Mouse (Mus musculus) embryo, embryonic 9.5 days (tissue): ENCODE measurements around the gene Svop.
A peak's percentile ranks its signal among the peaks of the same experiment; 100 is the strongest.

ENCODE experiments used
- DNase-seq: peaks from one replicate; pipeline ENCODE4 v3.0.0-alpha.2; 2017; ENCODE audit errors: extremely low spot score

Gene Svop

DNA sequence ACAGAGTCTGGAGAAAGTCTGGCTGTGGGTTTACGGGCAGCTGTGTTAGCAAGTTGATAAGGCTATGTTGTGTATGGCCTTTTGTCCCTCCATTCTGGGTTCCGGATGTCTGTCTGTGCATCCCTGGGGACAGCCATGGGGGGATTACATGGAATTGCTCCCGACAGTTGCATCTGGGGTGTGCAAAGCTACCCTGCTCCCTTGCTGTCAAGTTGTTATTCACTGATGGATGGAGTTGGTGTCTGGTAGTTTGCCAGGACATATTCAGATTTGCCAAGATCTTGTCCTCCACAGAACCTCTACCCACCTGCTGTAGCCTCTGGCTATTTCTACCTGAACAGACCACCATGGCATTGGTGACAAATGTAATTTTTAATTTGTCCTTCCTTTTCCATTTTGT, 45.2 kb downstream of the Svop start:
- no peak for DNase-seq

DNA sequence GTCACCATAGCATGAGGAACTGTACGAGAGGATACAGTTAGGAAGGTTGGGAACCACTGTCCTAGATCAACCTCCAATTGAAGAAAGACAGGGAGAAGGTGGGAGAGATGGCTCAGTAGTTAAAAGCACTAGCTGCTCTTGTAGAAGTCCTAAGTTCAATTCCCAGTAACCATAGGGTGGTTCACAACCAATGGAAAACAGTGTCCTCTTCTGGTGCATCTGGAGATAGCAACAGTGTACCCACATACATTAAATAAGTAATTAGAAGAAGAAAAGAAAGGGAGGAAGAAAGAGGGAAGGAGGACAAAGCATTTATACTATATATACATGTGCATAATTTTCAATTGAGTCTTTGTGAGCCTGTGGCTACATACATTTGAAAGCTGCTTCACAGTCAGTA, 46.2 kb downstream of the Svop start:
- no peak for DNase-seq

DNA sequence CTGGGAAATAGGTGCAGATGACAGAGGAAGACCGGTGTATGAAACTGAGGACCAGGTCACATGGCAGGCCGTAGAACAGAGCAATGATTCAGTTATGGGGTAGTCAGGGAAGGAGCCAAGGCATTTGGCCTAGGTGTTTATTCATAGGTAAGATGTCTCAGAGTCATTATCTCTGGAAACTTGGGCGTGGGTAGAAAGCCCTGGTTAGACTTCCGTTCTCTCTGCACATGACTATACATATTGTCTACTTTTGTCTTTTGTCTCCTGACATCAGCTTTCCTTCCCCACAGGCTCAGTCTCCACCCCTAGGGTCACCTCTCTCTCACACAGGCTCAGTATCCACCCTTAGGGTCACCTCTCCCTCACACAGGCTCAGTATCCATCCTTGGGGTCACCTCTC, 47.6 kb downstream of the Svop start:
- DNase-seq: no peak

DNA sequence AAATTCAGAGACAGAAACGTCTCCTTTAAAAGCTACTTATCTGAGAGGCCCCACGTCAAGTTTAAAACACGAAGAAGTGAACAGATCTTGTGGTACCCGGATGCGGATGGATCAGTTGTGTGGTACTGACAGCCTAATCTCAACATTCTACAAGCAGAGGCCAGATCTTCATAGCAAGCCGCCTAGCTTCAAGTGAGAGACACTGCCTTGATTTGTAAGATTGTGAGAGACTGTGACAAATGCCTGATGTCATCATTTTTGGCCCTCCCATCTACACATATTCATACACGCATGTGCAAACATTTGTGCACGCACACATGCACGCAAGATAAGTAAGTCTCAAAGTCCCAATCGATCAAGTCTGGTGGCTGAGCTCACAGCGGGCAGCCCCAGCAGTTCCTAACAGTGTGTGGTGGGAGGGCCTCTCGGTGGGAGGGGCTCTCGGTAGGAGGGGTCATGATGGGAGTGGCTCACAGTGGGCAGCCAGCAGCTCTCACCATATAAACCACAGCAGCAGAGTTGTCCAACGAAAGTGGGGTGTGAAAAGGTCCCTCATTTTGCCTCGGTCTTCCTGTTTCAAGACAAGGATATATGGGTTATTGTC, 49.9 kb downstream of the Svop start:
- peak; percentile 63 for DNase-seq

DNA sequence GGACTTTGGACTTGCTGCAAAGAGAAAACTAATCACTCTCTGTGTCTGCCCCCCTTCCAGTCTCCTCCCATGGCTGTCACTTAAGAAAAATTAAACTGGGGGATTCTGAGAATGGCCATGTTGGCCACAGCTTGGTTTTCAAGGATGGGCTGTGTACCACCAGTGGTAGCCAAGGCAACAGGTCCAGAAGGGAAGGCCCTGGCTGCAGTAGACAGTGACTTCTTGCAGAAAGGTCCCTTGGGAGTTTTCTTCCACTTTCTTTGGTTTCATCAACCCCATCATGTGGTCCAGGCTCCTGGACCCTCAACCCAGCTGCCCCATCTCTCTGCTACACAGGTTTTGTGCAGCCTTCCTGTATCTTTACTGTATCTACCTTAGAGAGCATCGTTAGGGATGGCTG, 50.5 kb downstream of the Svop start:
- DNase-seq: no peak

DNA sequence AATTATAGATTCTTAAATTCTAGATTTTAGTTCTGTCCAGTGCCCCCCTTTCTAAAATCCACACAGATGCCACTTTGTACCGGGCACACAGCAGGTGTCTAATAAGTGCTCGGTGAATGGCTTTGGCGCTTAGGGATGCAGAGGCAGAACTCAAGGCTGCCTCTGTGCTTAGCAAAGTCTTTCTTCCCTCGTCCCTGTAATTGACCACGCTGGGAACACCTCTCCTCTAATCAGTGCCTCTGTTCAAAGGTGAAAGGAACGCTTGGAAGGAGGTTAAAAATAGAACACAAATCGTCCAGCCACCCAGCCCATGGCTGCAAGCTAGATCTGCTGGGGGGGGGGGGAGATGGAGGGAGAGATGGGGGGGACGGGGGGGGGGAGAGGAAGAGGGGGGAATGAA, 50.9 kb downstream of the Svop start:
- no peak for DNase-seq

DNA sequence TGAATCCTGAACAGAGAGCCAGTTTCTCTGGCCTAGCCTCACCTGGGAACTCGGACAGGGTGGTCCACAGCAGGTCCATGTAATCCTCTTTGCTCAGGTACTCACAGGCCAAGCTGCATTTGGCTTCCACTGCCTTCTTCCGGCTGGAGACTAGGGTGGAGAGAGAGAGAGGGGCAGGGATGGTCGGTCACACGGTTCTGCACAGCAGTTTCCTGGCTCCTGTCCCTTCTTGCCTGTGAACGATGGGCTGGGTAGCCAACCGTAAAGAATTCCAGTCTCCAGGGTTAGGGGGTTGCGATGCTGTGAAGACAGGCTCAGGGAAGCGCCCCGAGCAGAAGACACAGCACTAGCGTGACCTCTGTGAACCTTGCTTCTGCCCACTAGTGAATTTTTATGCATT, 56.3 kb downstream of the Svop start:
- no peak for DNase-seq

DNA sequence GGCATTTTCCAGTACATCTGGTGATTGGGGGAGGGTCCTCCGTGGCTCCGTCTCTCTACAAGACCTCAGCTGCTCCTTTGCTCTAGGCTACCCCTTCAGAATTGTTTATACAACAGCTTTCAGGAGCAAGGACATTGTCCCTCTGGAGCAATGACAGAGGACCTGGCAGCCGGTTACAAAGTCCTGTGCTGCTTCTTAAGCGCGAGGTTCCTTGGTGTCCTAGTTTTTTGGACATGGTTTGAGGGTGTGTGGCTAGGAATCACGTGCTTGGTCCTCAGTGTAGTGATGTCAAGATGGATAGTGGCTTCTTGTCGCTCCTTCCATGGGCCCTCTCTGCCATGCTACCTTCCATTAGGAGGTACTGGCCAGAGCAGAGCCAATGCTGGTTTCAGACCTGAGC, 57.0 kb downstream of the Svop start:
- DNase-seq: no peak

DNA sequence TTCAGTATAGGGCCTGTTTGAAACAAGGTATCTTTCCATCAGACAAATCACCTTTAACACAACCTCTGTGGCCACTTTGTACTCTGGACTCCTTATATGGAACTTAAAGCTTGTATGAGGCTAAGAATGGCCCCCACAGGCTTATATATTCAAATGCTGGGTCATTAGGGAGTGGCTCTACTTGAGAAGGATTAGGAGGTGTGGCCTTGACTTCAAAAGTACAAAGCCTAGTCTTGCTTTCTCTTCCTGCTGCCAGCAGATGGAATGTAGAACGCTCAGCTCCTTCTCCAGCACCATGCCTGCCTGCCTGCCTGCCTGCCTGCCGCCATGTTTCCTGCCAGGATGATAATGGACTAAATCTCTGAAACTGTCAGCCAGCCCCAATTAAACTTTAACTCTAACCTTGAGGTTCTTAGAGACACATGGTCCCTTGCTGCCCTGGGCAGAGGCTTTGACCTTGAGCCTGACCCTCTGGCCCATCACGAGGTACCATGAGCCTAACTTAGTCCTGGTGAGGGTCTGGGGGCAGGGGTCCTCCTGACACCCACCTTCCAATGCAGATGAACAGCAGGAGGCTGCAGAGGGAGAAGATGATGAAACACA, 59.1 kb downstream of the Svop start:
- DNase-seq: no peak

DNA sequence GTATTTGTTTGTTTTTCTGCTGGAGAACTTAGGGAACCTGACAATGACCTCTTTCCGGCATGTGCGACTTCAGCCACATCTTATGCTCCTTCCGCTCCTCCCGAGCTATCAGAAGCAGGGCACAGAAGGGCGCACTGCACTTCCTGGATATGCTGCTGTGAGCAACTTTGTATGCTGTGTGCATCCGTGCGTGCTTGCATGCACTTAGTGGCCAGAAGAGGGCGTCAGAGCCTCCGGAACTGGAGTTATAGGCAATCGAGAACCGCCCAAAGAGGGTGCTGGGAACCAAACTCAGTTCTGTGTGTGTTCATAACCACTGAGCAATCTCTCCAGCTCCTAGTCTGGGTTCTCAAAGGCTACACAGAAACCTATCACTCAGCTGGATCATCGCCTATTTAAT, 60.7 kb downstream of the Svop start:
- DNase-seq: no peak

DNA sequence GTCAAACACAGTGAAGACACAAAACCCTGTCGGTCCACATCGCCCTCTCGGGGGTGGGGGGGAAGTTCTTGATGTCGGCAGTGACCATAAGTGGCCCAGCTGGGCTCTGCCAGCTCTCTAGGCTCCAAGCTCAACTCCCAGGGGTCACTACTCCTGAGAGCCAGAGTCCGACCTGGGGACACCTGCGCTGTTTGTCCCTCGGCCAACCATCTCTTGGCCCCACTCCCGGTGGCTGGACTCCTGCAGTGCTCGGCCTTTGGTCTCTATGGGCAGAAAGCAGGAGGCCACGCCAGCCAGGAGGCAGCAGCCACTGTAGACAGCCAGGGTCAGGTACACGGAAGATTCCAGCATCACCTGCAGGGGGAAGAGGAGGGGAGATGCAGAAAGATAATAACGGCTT, 63.3 kb downstream of the Svop start:
- DNase-seq: no peak

DNA sequence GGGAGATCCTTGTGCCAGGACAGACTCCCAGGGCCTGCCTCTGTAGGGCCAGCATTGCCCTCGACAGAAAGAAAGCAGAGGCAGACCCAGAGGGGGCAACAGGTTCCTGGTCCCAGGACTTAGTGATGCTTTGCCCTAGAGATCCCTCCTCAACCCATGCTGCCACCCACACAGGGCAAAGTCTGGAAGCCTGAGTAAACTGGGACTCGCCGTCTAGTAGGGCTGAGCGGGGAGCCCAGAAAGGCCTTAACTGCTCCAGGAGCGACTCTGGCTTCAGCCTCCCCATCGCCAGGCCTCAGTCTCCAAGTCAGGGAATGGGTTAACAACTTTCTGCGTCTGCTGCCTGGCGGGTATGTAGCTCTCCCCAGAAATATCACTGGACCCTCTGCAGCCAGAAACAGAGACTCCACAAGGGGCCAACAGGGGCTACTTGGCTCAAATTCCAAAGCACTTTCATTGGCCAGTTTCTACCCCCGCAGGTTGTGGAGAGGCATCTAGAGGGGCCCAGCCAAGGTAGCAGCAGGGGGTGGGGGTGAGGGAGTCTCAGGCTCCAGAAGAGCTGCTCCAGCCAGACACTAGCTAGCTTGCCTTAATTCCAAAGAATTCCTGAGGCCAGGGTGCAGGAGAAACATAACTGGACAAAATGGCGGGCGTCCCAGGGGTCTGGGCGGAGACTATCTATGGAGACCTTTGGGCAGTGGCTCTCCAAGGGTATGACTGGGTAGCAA, 64.0 kb downstream of the Svop start:
- no peak for DNase-seq

DNA sequence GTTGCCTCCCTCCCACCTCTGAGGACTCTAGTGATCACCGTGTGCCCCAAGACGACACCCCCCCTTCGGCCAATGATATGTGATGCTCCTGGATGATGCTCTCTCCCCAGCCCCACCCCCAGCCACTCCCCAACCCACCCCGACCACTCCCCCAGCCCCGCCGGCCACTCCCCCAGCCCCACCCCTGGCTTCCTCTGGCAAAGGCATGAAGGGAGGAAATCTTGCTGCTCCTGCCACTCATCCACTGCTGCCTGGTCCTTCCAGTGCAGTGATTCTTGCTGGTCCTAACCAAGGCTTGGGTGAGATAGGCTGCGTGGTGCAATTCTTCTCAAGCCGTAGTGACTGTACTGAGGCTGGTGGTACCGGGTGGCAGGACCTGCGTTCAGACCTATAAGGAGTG, 66.5 kb downstream of the Svop start:
- peak; percentile 59 for DNase-seq

DNA sequence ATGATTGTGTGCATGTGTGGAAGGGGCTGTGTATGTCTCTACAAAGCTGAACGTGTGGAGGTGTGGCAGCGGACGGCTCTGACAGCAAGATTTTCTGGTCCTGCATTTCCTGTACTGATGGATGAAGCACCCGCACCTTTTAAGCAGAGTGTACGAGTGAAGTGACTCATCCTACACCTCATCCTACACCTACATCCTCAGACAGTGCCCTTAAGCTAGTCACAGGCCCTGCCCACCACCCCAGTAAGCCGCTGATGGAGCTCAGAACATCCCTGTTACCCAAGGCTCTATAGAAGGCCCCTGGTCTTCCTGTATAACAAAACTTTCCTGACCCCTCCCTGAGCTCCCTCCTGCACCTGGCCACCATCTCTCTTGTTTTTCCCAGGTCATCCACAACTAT, 67.0 kb downstream of the Svop start:
- DNase-seq: no peak

DNA sequence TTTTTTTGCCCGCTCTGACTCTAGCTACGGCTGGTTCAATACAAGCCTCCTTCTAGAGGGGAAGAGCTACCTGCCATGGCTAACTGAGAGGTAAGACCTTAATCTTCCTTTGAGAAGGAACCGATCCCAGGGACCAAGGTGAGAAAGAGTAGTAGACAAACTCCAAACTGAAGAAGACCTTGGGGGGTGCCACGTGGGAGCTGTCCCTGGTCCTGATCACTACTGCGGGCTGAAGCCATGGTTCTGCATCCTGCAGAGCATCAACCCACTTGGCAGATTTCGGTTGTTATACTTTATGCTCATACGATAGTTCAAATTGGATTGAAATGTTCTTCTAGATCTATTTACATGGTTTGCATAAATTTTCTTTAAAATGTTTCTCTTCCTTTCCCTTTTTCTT, 76.2 kb downstream of the Svop start:
- peak; percentile 24 for DNase-seq

DNA sequence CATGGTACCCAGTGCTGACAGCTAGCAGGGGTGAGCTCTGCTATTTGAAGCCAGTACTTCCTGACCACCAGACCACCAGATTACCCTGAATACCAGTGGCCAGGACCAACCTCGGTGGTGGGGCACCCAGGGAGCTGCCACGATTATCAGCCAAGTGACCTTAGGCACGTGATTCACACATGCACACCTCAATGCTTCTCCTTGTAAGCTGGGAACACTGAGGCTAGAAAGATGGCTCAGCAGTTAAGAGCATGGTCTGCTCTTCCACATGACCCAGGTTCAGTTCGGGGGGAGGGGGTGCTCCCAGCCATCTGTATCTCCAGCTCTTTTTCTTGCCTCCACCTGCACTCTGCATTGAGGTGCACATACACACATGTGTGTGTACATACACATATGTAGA, 82.3 kb downstream of the Svop start:
- DNase-seq: no peak

DNA sequence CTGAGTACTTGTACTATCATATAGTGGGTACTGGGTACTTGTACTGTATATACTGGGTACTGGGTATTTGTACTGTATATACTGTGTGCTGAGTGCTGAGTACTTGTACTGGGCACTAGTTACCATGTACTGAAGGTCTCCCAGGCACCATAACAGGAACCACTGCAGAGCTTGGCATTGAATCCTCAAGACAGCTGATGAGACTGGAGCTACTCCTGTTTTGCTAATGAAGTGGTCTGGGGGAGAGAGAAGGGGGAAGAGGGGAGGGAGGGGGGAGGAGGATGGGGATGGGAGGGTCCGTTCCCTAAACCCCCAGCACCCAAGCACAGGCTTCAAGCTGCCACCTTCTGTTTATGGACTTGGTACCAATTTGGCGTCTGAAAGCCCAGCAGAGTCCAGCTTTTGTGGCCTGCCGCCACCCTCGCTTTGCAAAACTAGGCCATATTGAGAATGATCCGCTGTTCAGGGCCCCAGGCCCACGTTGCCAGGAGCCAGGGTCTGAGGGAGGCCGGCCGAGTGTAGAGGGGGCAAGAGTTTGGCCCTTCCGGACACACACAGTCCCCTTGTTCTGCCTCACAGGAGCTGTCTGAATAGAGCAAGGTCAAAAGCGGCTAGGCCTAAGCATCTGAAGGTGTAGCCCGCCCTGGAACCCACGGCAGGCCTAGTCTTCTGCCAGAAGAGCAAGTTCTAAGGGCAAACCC, 83.5 kb downstream of the Svop start:
- no peak for DNase-seq

DNA sequence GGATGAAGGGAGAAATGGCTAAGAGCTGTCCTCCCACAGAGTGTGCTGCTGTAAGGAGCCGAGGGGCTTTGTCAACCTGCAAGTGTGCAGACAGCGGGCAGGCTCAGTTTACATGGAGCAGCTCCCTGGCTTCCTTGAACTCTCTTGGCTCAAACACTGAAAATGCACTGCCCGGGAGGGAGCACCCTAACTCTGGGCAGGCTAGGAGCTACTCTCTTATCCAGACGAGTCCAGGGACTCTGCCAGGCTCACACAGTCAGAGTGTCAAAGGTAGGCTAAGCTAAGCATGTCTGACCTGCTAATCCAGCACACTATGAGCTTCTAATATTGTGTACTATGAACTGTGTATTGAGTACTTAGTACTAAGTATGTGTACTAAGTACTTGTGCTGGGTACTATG, 84.4 kb downstream of the Svop start:
- DNase-seq: no peak

DNA sequence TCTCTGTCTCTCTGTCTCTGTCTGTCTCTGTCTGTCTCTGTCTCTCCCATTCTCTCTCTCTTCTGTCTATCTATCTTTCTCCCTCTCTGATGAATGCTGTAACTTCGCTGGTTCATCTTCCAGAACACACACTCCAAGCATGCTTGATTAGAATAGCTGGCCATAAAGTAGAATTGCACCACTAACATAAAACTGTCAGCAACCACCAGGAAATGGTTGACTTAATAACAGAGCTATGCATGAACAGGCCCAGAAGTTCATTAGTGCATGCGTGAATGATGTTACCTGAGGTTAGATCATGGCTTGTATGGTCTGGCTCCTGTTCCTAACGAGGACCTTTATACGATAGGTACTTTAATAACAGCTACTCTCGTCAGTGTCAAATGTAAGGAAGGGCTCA, 86.3 kb downstream of the Svop start:
- no peak for DNase-seq

DNA sequence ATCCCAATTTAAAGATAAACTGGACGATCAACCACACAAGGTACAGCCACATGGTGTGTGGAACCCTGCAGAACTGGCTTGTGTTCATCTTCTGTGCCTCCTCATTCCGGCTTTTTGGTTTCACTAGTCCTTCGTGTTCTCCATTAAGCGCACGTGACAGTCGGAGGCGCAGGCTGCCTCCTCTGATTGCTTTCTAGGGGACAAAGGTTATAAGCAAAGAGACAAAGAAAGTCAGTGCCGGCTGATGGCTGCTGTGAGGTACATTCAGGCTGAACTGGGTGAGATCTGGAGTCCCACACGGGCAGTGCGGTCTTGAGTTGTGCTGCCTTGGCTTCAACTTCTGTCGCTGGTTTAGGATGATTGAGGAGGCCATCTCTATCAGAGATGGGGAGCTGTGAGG, 86.8 kb downstream of the Svop start:
- no peak for DNase-seq

DNA sequence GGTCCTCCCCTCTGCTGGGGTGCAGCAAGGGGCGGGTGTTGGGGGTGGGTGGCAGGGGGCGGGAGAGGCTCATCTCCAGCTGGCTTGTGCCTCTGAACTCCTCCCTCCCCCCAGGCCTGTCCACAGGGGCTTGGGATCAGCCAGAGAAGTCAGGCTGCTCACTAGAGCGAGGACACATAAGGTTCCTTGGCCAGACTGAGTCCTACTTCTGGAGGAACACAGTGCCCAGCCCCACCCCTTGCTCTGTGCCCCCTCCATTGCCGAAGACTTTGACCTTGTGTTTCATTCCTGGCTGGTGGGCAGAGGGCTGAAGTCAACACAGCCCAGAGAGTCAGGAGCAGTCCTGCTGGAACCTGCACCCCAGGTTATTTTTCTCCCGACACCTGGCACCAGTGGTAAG, 87.8 kb downstream of the Svop start, which contains the start of gene Dao:
Gene Dao, plus strand, starts transcription at position 162 of the 400 bp plus-strand sequence.
- DNase-seq: no peak

DNA sequence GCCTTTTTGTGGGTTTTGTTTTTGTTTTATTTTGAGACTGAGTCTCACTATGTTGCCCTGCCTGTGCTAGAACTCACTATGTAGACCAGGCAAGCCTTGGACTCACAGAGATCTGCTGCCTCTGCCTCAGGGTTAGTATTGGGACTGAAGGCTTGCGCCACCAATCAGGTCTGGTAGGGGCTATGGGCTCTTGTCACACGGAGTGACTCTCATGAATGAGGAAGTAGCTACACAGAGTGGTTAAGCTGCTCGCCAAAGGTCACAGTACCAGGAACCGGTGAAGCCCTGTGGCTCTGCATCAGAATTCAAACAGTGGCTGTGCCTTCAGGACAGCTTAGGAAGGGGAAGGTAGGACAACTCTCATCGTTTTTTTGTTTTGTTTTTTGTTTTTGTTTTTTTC, 92.0 kb downstream of the Svop start:
- no peak for DNase-seq

DNA sequence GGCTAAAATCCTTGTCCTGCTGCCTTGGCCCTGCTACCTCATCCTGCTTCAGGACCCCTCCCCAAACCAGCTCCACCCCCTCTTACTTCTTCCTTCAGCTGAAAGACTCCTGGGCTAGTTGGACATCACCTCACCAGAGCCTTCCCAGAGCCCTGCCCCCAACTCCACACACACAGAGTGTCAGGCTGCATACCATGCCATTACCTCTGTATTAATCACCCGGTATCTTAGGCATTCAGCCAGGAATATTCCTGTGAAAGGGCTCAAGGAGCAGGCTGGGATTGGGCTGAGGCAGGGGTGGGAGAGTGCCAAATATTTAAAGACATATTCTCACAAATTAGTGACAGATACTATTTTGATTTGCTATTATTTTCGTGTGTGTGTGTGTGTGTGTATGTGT, 94.9 kb downstream of the Svop start:
- DNase-seq: no peak
